Mouse (Mus musculus): Measurements from ENCODE around the gene Wwox.

GRCm38 (mm10) chr8:114417786-114418185, 21.7 kb upstream of the Wwox start, which contains the start of gene Clec3a:
- TF ChIP-seq CTCF (IDR thresholded peaks at IDR 0.05) (no peak), EP300 (IDR thresholded peaks at IDR 0.05) (no peak)

All from lung, postnatal 0 days (tissue).